ENCODE assay signal across 8 mouse cellular contexts in the genomic region with DNA sequence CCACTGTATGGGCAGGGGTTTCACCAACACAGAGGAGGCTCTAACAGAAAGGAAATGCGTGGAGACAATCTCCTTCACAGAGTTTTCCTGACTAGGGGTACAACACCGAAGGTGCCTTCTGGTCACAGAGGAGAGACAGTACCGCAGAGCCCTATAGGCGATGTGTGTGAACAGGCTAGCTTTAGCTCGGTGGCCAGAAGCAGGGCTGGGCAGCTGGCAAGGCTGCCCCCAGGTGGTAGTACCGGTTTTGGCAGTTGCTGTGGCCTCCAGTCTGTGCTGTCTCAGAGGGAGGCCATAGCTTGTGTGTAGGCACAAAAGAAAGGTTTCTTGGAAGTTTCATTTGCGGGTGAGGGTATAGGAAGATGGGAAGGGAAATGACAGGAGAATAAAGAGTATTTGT. TPM values are rescaled to one million over a fixed set of nuclear protein-coding genes. Genes with fewer than 3 reads are reported as not detected.
DNase-seq lines count a peak whose midpoint lies in the region; ATAC-seq lines count a peak whose summit lies in the region.

No protein-coding gene starts in this region.

- H3K9me3 ChIP-seq in embryonic facial prominence, embryonic 10.5 days = no peaks in the 10 kb centered on the region

- no peaks in the 10 kb centered on the region; the same call in 1 of the 2 replicates for H3K4me1 ChIP-seq in embryonic facial prominence, embryonic 10.5 days

- ATAC-seq in megakaryocyte-erythroid progenitor cell, adult 5-6 weeks (replicated peaks; ENCODE audit: low FRiP score, low TSS enrichment, poor library complexity, severe bottlenecking) = peak; percentile 89

- peaks cover 30% of the 10 kb centered on the region for H3K27me3 ChIP-seq in embryonic facial prominence, embryonic 10.5 days (replicated peaks; ENCODE audit: low read depth, poor library complexity, severe bottlenecking)
- no peaks in the 10 kb centered on the region for H3K27me3 ChIP-seq in splenic B cell, adult 2 months (ENCODE audit: control insufficient read depth, insufficient read depth, low read length, poor library complexity, severe bottlenecking)

- H3K4me3 ChIP-seq in embryonic facial prominence, embryonic 10.5 days = no peak overlapping the region

- intact Hi-C loops in heart, postnatal 14 days (cut with DNase I) = loop anchor here (1.0 to 2.0 kb wide), 2 partner anchors 26 to 81 kb away; no protein-coding TSS in a partner anchor

- H3K36me3 ChIP-seq in embryonic facial prominence, embryonic 10.5 days (replicated peaks) = no peaks in the 10 kb centered on the region
- H3K36me3 ChIP-seq in splenic B cell, adult 2 months (ENCODE audit: control insufficient read depth, insufficient read depth, low read length, poor library complexity, severe bottlenecking) = no peaks in the 10 kb centered on the region

- WGBS in embryonic facial prominence, embryonic 10.5 days = 11% methylated on average over 7 of the region's 7 CpGs

- DNase-seq in layer of hippocampus, adult 11-12 months (ENCODE audit: low spot score) = peak; percentile 66
- no peak for DNase-seq in layer of hippocampus, adult 9-10 months (ENCODE audit: low spot score)
- peak; percentile 83 for DNase-seq in adrenal gland, postnatal 14 days
- peak; percentile 74 for DNase-seq in embryonic facial prominence, embryonic 10.5 days (ENCODE audit: low spot score)
- DNase-seq in heart, postnatal 14 days = peak; percentile 58 to 71
- peak; percentile 74 to 84 for DNase-seq in kidney, postnatal 4 days
- peak; percentile 86 for DNase-seq in splenic B cell, adult 2 months (ENCODE audit: low read depth, low spot score)

- H3K27ac ChIP-seq in embryonic facial prominence, embryonic 10.5 days (replicated peaks) = no peak overlapping the region

RNA-seq across cellular contexts. Expression of gene Slc25a1, which starts 10.8 kb away (rescaled TPM):
- total RNA-seq in adrenal gland, postnatal 14 days (2021) = 107 and 109 TPM in 2 replicates
- 85.8 and 90.6 TPM in 2 replicates for polyA plus RNA-seq in embryonic facial prominence, embryonic 10.5 days (2016; fragmentation: Nextera tagmentation; extraction: Ambion mirVana)
- 1 to 10 TPM; 5.9 to 8.3 TPM for total RNA-seq in heart, postnatal 14 days (2021)
- 76.4 and 85.0 TPM in 2 replicates for total RNA-seq in megakaryocyte-erythroid progenitor cell, adult 5-6 weeks (2014; fragmentation: Nextera tagmentation)
- 58.9 and 102 TPM in 2 replicates for total RNA-seq in megakaryocyte-erythroid progenitor cell, adult 5-6 weeks (2017)

RNA-seq across cellular contexts. Expression of gene Gsc2, which starts 24.0 kb away (rescaled TPM):
- not detected in 2 replicates for total RNA-seq in adrenal gland, postnatal 14 days (2021)
- not detected in 2 replicates for polyA plus RNA-seq in embryonic facial prominence, embryonic 10.5 days (2016; fragmentation: Nextera tagmentation; extraction: Ambion mirVana)
- not detected for total RNA-seq in heart, postnatal 14 days (2021)
- total RNA-seq in megakaryocyte-erythroid progenitor cell, adult 5-6 weeks (2014; fragmentation: Nextera tagmentation) = not detected in 2 replicates
- not detected in 2 replicates for total RNA-seq in megakaryocyte-erythroid progenitor cell, adult 5-6 weeks (2017)

RNA-seq across cellular contexts. Expression of gene Ess2, which starts 27.7 kb away (rescaled TPM):
- 16.0 and 20.2 TPM in 2 replicates for total RNA-seq in adrenal gland, postnatal 14 days (2021)
- 57.4 and 60.6 TPM in 2 replicates for polyA plus RNA-seq in embryonic facial prominence, embryonic 10.5 days (2016; fragmentation: Nextera tagmentation; extraction: Ambion mirVana)
- 10 to 100 TPM; 11.6 to 13.3 TPM for total RNA-seq in heart, postnatal 14 days (2021)
- total RNA-seq in megakaryocyte-erythroid progenitor cell, adult 5-6 weeks (2014; fragmentation: Nextera tagmentation) = 21.1 and 23.2 TPM in 2 replicates
- 16.6 and 21.0 TPM in 2 replicates for total RNA-seq in megakaryocyte-erythroid progenitor cell, adult 5-6 weeks (2017)

RNA-seq across cellular contexts. Expression of gene Tssk2, which starts 40.4 kb away (rescaled TPM):
- total RNA-seq in adrenal gland, postnatal 14 days (2021) = not detected in 2 replicates
- 0.14 TPM in 1 of 2 replicates, not detected in the other for polyA plus RNA-seq in embryonic facial prominence, embryonic 10.5 days (2016; fragmentation: Nextera tagmentation; extraction: Ambion mirVana)
- total RNA-seq in heart, postnatal 14 days (2021) = not detected
- not detected in 2 replicates for total RNA-seq in megakaryocyte-erythroid progenitor cell, adult 5-6 weeks (2014; fragmentation: Nextera tagmentation)
- total RNA-seq in megakaryocyte-erythroid progenitor cell, adult 5-6 weeks (2017) = 0.47 TPM in 1 of 2 replicates, not detected in the other

RNA-seq across cellular contexts. Expression of gene Dgcr2, which starts 40.5 kb away (rescaled TPM):
- 57.6 and 63.6 TPM in 2 replicates for total RNA-seq in adrenal gland, postnatal 14 days (2021)
- polyA plus RNA-seq in embryonic facial prominence, embryonic 10.5 days (2016; fragmentation: Nextera tagmentation; extraction: Ambion mirVana) = 98.6 and 100 TPM in 2 replicates
- total RNA-seq in heart, postnatal 14 days (2021) = 10 to 100 TPM; 50.9 to 52.3 TPM
- total RNA-seq in megakaryocyte-erythroid progenitor cell, adult 5-6 weeks (2014; fragmentation: Nextera tagmentation) = 32.7 and 36.4 TPM in 2 replicates
- 35.1 and 55.7 TPM in 2 replicates for total RNA-seq in megakaryocyte-erythroid progenitor cell, adult 5-6 weeks (2017)

Comparison
In these comparisons a context has a peak if more than half of its experiments do, and no peak if none do; other contexts are left out.
1. RNA of gene Slc25a1, which starts 10.8 kb away (total RNA-seq): 107 to 109 TPM in adrenal gland, postnatal 14 days and 58.9 to 102 TPM in megakaryocyte-erythroid progenitor cell, adult 5-6 weeks; 5.9 to 8.3 TPM in heart, postnatal 14 days; every median in the first group is over 4 times any median in the second.